In the genomic region with DNA sequence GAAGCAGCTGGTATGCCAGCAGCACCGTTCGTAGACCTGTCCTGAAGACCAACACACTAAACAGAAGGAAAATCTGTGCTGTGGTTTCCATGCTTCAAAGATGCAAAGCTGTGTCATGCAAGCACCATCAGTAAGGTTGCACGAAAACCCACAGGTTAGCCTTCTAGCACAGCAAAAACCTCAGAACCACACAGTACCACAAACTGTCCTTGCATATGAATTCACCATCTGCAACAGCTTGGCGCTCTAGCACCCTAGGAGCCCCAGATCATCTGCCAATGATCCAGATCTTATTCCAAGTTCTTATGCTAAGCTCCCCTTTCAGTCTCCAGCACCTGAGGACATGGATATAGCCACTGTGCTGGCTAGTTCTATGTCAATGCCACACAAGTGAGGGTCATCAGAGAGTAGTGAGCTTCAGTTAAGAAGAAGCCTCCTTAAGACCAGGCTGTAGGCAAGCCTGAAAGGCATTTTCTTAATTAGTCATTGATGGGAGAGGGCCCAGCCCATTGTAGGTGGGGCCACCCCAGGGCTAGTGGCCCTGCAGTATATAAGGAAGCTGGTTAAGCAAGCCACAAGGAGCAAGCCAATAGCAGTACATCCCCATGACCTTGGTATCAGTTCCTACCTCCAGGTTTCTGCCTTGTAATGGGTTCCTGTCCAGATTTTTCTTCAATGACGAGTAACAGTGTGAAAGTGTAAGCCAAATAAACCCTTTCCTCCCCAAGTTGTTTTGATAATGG, we compare ENCODE assay signal across 22 mouse cellular contexts. TPM values are rescaled to one million over a fixed set of nuclear protein-coding genes. Genes with fewer than 3 reads are reported as not detected.
DNase-seq lines count a peak whose midpoint lies in the region; ATAC-seq and TF ChIP-seq lines count a peak whose summit lies in the region.
"Had no signal": no experiment of that assay in that cellular context is flagged by ENCODE, and none has a peak within 500 bp of the region (broad histone marks: within the 10 kb centered on the region; RNA-seq: fewer than 3 reads in every experiment).

No protein-coding gene starts in this region.

- WGBS in midbrain, embryonic 11.5 days, result 88% methylated on average over 5 of the region's 5 CpGs
- WGBS in lung, adult 2 months, result 75% methylated on average over 5 of the region's 5 CpGs
- WGBS in thymus, adult 2 months, result 24% methylated on average over 5 of the region's 5 CpGs

- H3K4me3 ChIP-seq in midbrain, embryonic 11.5 days (ENCODE audit: low read depth, low read length), result no peak overlapping the region
- no peak overlapping the region for H3K4me3 ChIP-seq in lung, adult 2 months (replicated peaks; ENCODE audit: extremely low read depth, low read depth, low read length)
- H3K4me3 ChIP-seq in thymus, adult 2 months (ENCODE audit: control insufficient read depth, insufficient read depth, low read length), result no peak overlapping the region
- H3K4me3 ChIP-seq: embryonic facial prominence, embryonic 10.5 days; erythroblast, embryonic 14.5 days; liver, embryonic 12.5 days; midbrain, embryonic 13.5 days had no signal

- TF ChIP-seq POLR2A in lung, adult 2 months (IDR thresholded peaks at IDR 0.05; ENCODE audit: borderline replicate concordance, extremely low read depth, low read depth, low read length), result no peak
- TF ChIP-seq POLR2A in thymus, adult 2 months (IDR thresholded peaks at IDR 0.05; ENCODE audit: control insufficient read depth, extremely low read depth, insufficient read depth, low read length, poor library complexity), result no peak

- no peaks in the 10 kb centered on the region for H3K9me3 ChIP-seq in midbrain, embryonic 11.5 days (ENCODE audit: control insufficient read depth, low read length)
- H3K9me3 ChIP-seq: embryonic facial prominence, embryonic 10.5 days; liver, embryonic 12.5 days; midbrain, embryonic 13.5 days had no signal

- H3K4me2 ChIP-seq in midbrain, embryonic 11.5 days, result no peak overlapping the region
- H3K4me2 ChIP-seq: heart, embryonic 11.5 days; liver, embryonic 12.5 days; midbrain, embryonic 13.5 days had no signal

- peaks cover 10% of the 10 kb centered on the region; the same call in 1 of the 2 replicates for H3K27me3 ChIP-seq in midbrain, embryonic 11.5 days (ENCODE audit: control insufficient read depth, insufficient read depth, low read length)
- H3K27me3 ChIP-seq in thymus, adult 2 months (ENCODE audit: control insufficient read depth, insufficient read depth, low read length), result no peaks in the 10 kb centered on the region
- H3K27me3 ChIP-seq: liver, embryonic 12.5 days; Patski had no signal

- no peak overlapping the region for H3K9ac ChIP-seq in midbrain, embryonic 11.5 days (ENCODE audit: low read length)
- H3K9ac ChIP-seq: liver, embryonic 12.5 days; midbrain, embryonic 13.5 days had no signal

- TF ChIP-seq CTCF in lung, adult 2 months (IDR thresholded peaks at IDR 0.05; ENCODE audit: insufficient read depth, low read length), result no peak
- no peak for TF ChIP-seq CTCF in thymus, adult 2 months (IDR thresholded peaks at IDR 0.05; ENCODE audit: borderline replicate concordance, control insufficient read depth, extremely low read depth, insufficient read depth, low read length, poor library complexity)

- DNase-seq in cerebellum, postnatal 4 days (ENCODE audit: low spot score in 2 of 2), result no peak
- peak; percentile 76 for DNase-seq in brain, adult 2 months (ENCODE audit: low read depth, low spot score)
- DNase-seq in cerebellum, postnatal 14 days, result peak; percentile 40 to 67
- no peak for DNase-seq in midbrain, embryonic 11.5 days (ENCODE audit: low spot score, missing footprints)
- DNase-seq in lung, adult 2 months, result no peak
- no peak for DNase-seq in thymus, adult 2 months
- DNase-seq: gastrocnemius, postnatal 25 days; heart, postnatal 36 days; kidney, adult 8-10 months; kidney, postnatal 36 days; left cerebral cortex, postnatal 4 days; thymus, postnatal 14 days had no signal

- H3K4me1 ChIP-seq in midbrain, embryonic 11.5 days (ENCODE audit: control insufficient read depth, insufficient read depth, low read length), result no peaks in the 10 kb centered on the region
- no peaks in the 10 kb centered on the region for H3K4me1 ChIP-seq in lung, adult 2 months (ENCODE audit: control insufficient read depth, insufficient read depth, low read length)
- peaks cover 18% of the 10 kb centered on the region for H3K4me1 ChIP-seq in thymus, adult 2 months (replicated peaks; ENCODE audit: control insufficient read depth, insufficient read depth, low read length)
- H3K4me1 ChIP-seq: embryonic facial prominence, embryonic 10.5 days; liver, embryonic 12.5 days; midbrain, embryonic 13.5 days had no signal

- ATAC-seq in cerebellum, adult (ENCODE audit: insufficient number of reproducible peaks, low FRiP score, low TSS enrichment), result peak; percentile 83
- ATAC-seq in megakaryocyte progenitor cell, adult 5-6 weeks (replicated peaks; ENCODE audit: poor library complexity), result peak; percentile 78
- no peak for ATAC-seq in midbrain, embryonic 11.5 days (ENCODE audit: low FRiP score)
- ATAC-seq: forebrain, embryonic 16.5 days; liver, embryonic 12.5 days; lung, postnatal 0 days; midbrain, embryonic 13.5 days; Patski had no signal

- no peaks in the 10 kb centered on the region for H3K36me3 ChIP-seq in midbrain, embryonic 11.5 days (ENCODE audit: control insufficient read depth, insufficient read depth, low read length)
- no peaks in the 10 kb centered on the region for H3K36me3 ChIP-seq in thymus, adult 2 months (ENCODE audit: control insufficient read depth, insufficient read depth, low read length)
- H3K36me3 ChIP-seq: embryonic facial prominence, embryonic 10.5 days; liver, embryonic 12.5 days; midbrain, embryonic 13.5 days had no signal

- H3K27ac ChIP-seq in midbrain, embryonic 11.5 days (ENCODE audit: low read depth, low read length), result no peak overlapping the region
- no peak overlapping the region for H3K27ac ChIP-seq in thymus, adult 2 months (ENCODE audit: control insufficient read depth, insufficient read depth, low read length)
- H3K27ac ChIP-seq: embryonic facial prominence, embryonic 10.5 days; liver, embryonic 12.5 days; midbrain, embryonic 13.5 days had no signal

RNA-seq across cellular contexts. Expression of a gene that starts 33.0 kb away (rescaled TPM):
- total RNA-seq in megakaryocyte progenitor cell, adult 5-6 weeks (2015), result 55.4 and 68.7 TPM in 2 replicates
- 48.7 and 55.6 TPM in 2 replicates for total RNA-seq in megakaryocyte progenitor cell, adult 5-6 weeks (2017)
- polyA plus RNA-seq in midbrain, embryonic 11.5 days (2014; fragmentation: Nextera tagmentation; extraction: Ambion mirVana), result 1.8 and 2.5 TPM in 2 replicates
- 4.7 and 7.2 TPM in 2 replicates for polyA plus RNA-seq in lung, adult 2 months (2012; rRNA removed)
- polyA plus RNA-seq in thymus, adult 2 months (2012; rRNA removed), result 28.2 and 31.1 TPM in 2 replicates

Comparison
In these comparisons a context has a peak if more than half of its experiments do, and no peak if none do; other contexts are left out.
1. DNase-seq: peak in brain, adult 2 months (single experiment) and cerebellum, postnatal 14 days (2 of 2); none in cerebellum, postnatal 4 days (0 of 2), midbrain, embryonic 11.5 days (single experiment), lung, adult 2 months (single experiment) and thymus, adult 2 months (single experiment).